Mouse (Mus musculus): ENCODE measurements around the gene Lrrc9. TPM values are rescaled to one million over a fixed set of nuclear protein-coding genes. Genes with fewer than 3 reads are reported as not detected.

Gene Lrrc9
- total and polyA plus RNA-seq, 2 experiments from 2014 or later, result 3.1 to 3.3 TPM

DNA sequence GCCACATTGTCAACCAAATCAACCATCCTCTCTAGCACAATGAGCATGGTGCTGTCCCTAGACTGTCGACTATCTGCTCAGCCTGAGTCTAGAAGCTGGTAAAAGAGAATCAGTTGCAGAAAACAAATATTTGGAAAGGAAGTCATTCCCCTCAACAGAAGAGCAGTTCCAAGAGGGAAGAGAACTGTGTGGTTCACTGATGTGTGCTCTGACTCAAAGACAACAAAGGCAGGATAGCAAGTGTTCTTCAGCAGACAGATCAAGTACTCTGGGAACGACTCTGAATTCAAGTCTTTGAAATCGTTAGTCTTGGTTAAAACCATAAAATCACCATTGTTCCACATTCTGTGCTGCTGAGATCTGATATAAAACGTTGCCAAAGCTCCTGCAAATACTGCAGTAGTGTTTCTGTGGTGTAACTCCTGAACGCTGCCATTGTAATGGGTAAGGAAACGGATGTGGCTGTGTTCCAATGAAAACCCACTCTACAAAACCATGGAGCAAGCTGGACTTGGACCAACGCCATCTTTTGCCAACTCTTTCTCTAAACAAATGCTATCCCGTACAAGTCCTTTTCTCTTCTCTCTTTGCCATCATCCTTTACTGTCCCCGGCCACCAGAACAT lies 8.3 kb upstream of the Lrrc9 start:
- Histone ChIP-seq H3K36me3 (ENCODE audit: insufficient read depth, low read length) (no peaks in the 10 kb centered on the region), H3K4me1 (ENCODE audit: insufficient read depth, low read length) (no peaks in the 10 kb centered on the region), H3K27me3 (ENCODE audit: insufficient read depth, low read length) (no peaks in the 10 kb centered on the region), H3K4me3 (ENCODE audit: low read depth, low read length) (no peak overlapping the region), H3K27ac (ENCODE audit: low read depth, low read length) (no peak overlapping the region), H3K4me2 (ENCODE audit: low read depth, low read length, poor library complexity, severe bottlenecking) (no peak overlapping the region), H3K9ac (replicated peaks; ENCODE audit: low read length, poor library complexity, severe bottlenecking) (no peak overlapping the region), H3K9me3 (ENCODE audit: low read length) (no peaks in the 10 kb centered on the region)
- WGBS, result 58% methylated on average over 9 of the region's 9 CpGs
- DNase-seq (ENCODE audit: low spot score) (peak; percentile 70), ATAC-seq (ENCODE audit: low FRiP score) (no peak)
- no peak for TF ChIP-seq CTCF (IDR thresholded peaks at IDR 0.05)

DNA sequence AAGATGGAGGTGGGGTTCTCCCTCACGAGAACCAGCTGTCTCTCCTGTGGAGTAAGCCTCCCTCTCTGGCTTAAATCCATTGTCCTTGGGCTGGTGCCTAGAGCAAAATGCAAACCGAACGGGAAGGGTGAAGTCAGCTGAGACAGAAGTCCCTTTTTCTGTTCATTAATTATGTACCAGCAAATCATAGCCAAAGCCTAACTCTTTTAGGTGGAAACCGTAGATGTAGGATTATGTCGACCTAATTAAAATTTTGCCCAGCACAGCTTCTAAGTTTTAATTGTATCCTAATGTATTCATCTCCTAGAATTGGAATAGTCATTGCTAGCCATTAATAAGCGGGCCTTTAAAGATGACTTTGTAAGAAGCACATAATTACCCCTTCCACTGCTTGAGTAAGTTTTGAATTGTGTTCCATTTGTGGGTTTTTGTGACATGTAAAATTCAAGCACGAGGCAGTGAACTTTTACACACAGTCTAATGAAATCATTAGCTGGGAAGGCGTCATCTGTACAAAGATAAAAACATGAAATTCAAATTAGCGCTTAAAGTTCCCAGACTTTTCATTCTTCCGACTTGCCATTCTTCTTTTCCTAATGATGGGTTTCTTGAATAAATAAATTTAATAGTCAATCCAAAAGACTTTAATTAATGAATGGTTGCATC lies 3.9 kb upstream of the Lrrc9 start:
- Histone ChIP-seq H3K4me1 (ENCODE audit: insufficient read depth, low read length) (no peaks in the 10 kb centered on the region), H3K4me3 (ENCODE audit: low read depth, low read length) (no peak overlapping the region), H3K9me3 (ENCODE audit: low read length) (no peaks in the 10 kb centered on the region), H3K27me3 (ENCODE audit: insufficient read depth, low read length) (no peaks in the 10 kb centered on the region), H3K36me3 (ENCODE audit: insufficient read depth, low read length) (no peaks in the 10 kb centered on the region), H3K27ac (ENCODE audit: low read depth, low read length) (0 out of 2 replicates have a peak overlapping the region, but pooled peaks have one; percentile 12), H3K4me2 (ENCODE audit: low read depth, low read length, poor library complexity, severe bottlenecking) (no peak overlapping the region), H3K9ac (replicated peaks; ENCODE audit: low read length, poor library complexity, severe bottlenecking) (no peak overlapping the region)
- 44% methylated on average over 10 of the region's 10 CpGs for WGBS
- ATAC-seq (ENCODE audit: low FRiP score) (no peak), DNase-seq (ENCODE audit: low spot score) (peak; percentile 47)
- no peak for TF ChIP-seq CTCF (IDR thresholded peaks at IDR 0.05)

DNA sequence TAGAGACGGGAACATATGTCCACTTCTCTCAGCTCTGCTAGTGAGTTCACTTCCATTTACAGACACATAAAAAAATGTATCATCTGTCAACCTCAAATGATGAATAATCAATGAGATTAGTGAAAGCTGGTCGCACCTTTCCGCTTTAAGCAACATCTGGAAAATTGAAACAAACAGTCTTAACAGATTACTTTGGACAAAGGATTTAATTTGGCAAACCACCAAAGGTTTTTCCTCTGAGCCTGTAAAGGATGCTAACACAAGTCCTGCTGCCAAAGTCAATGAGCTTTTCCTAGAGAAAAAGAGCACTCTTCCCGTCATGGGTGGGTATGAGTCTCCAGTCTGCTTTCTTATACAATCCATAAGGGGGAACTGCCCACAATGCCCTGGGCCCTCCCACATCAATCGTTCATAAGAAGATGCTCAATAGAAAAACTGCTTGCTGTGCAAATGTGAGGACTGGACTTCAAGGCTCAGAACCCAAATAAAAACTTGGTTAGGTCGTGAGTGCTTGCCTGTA lies 2.6 kb upstream of the Lrrc9 start:
- Histone ChIP-seq H3K4me2 (ENCODE audit: low read depth, low read length, poor library complexity, severe bottlenecking) (no peak overlapping the region), H3K4me1 (ENCODE audit: insufficient read depth, low read length) (no peaks in the 10 kb centered on the region), H3K27ac (ENCODE audit: low read depth, low read length) (no peak overlapping the region), H3K36me3 (ENCODE audit: insufficient read depth, low read length) (no peaks in the 10 kb centered on the region), H3K9ac (replicated peaks; ENCODE audit: low read length, poor library complexity, severe bottlenecking) (no peak overlapping the region), H3K27me3 (ENCODE audit: insufficient read depth, low read length) (no peaks in the 10 kb centered on the region), H3K9me3 (ENCODE audit: low read length) (no peaks in the 10 kb centered on the region), H3K4me3 (ENCODE audit: low read depth, low read length) (no peak overlapping the region)
- no peak for TF ChIP-seq CTCF (IDR thresholded peaks at IDR 0.05)
- DNase-seq (ENCODE audit: low spot score), result peak; percentile 30
- WGBS, result 40% methylated on average over 6 of the region's 6 CpGs
- no peak for ATAC-seq (ENCODE audit: low FRiP score)

DNA sequence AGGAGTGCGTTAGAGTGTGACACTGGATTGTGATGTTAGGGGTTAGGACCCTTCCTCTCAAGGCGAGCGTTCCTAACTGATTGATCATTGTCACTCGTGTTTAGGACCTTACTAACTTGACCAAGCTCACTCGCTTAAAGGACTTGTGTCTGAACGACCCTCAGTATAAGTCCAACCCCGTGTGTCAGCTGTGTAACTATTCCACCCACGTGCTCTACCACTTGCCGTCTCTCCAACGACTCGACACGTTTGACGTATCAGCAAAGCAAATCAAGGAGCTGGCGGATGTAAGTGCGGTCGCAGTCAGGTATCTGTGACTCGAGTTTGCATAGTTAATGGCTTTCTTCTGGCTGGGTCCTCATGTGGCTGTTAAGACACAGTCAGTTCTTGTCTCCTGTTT lies 12.3 kb downstream of the Lrrc9 start:
- Histone ChIP-seq H3K4me1 (ENCODE audit: insufficient read depth, low read length) (no peaks in the 10 kb centered on the region), H3K9ac (replicated peaks; ENCODE audit: low read length, poor library complexity, severe bottlenecking) (no peak overlapping the region), H3K4me2 (ENCODE audit: low read depth, low read length, poor library complexity, severe bottlenecking) (no peak overlapping the region), H3K36me3 (ENCODE audit: insufficient read depth, low read length) (0 out of 2 replicates have a peak, but pooled peaks cover 3% of the 10 kb centered on the region), H3K9me3 (ENCODE audit: low read length) (no peaks in the 10 kb centered on the region), H3K27ac (ENCODE audit: low read depth, low read length) (no peak overlapping the region), H3K4me3 (ENCODE audit: low read depth, low read length) (no peak overlapping the region), H3K27me3 (ENCODE audit: insufficient read depth, low read length) (no peaks in the 10 kb centered on the region)
- ATAC-seq (ENCODE audit: low FRiP score) (no peak), DNase-seq (ENCODE audit: low spot score) (no peak)
- TF ChIP-seq CTCF (IDR thresholded peaks at IDR 0.05), result no peak
- WGBS, result 86% methylated on average over 17 of the region's 17 CpGs

DNA sequence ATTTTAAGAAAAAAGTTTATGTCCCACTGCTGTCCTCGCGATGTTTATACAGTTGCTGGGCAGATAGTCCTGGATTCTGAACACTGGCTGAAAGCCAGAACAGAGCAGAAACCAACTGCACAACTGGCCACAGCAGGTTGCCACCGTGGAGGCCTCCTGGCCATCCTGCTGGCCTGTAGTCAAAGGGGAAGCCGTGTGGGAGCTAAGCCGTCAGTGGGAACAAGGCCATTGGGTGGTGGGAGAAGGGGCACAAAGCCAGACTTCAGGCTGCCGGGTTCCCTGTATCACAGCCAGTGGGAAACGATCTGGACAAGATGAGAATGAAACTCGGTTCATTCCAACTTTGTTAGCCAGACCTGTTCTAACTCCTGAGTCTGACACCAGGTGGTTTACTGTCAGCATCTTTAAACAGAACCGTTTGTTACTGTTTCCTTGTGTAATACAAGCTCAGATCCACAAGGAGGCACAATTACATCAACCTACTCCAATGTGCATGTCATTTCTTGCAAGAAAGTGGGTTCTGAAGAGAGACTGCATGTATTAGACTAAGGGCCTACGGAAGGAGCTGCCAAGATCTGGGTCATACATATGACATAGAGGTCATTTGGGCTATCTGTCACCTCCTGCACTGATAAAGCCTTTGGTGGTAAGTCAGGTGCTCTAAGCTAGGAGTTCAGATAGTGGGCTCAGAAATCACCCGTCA lies 19.7 kb downstream of the Lrrc9 start:
- Histone ChIP-seq H3K4me1 (ENCODE audit: insufficient read depth, low read length) (no peaks in the 10 kb centered on the region), H3K36me3 (ENCODE audit: insufficient read depth, low read length) (no peaks in the 10 kb centered on the region), H3K27ac (ENCODE audit: low read depth, low read length) (no peak overlapping the region), H3K4me2 (ENCODE audit: low read depth, low read length, poor library complexity, severe bottlenecking) (no peak overlapping the region), H3K9ac (replicated peaks; ENCODE audit: low read length, poor library complexity, severe bottlenecking) (no peak overlapping the region), H3K4me3 (ENCODE audit: low read depth, low read length) (no peak overlapping the region), H3K27me3 (ENCODE audit: insufficient read depth, low read length) (no peaks in the 10 kb centered on the region), H3K9me3 (ENCODE audit: low read length) (no peaks in the 10 kb centered on the region)
- DNase-seq (ENCODE audit: low spot score), result peak; percentile 61
- TF ChIP-seq CTCF (IDR thresholded peaks at IDR 0.05), result peak; percentile 68
- 40% methylated on average over 11 of the region's 11 CpGs for WGBS
- ATAC-seq (ENCODE audit: low FRiP score), result peak; percentile 5; the same call in 1 of the 2 replicates

All from midbrain, postnatal 0 days (tissue).